Mouse (Mus musculus) spleen, postnatal 10 days (tissue): ENCODE measurements around the gene Insm1.

Experiments
- DNase-seq, 2 experiments: peaks; one replicate each; pipeline ENCODE4 v3.0.0; 2021 to 2022; ENCODE audit warnings: low spot score in 2 of 2

The Insm1 gene

GRCm38 (mm10) chr2:146221076-146221928 is at the start of gene Insm1:
Gene Insm1, plus strand, starts transcription at chr2:146221921.
- peak; percentile 9 to 48 for DNase-seq

DNA sequence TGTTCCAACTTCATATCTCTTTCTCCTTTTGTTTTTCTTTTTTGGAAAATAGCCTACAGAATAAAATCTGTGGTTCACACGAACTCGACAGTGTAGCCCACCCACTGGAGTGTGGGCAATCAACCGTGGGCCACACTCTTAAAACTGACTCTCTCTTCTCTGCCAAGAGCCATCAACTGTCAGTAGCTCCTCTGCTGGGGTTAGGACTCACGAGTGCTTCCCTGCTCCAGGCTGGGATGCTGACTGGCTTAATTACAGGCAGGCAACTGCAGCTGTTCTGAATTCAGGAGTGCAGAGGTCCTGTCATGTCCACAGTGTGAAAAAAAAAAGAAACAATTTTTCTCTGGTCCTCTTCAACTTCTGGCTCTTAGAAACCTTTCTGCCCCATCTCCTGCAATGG is 49.6 kb upstream of the Insm1 start:
- DNase-seq = no peak

DNA sequence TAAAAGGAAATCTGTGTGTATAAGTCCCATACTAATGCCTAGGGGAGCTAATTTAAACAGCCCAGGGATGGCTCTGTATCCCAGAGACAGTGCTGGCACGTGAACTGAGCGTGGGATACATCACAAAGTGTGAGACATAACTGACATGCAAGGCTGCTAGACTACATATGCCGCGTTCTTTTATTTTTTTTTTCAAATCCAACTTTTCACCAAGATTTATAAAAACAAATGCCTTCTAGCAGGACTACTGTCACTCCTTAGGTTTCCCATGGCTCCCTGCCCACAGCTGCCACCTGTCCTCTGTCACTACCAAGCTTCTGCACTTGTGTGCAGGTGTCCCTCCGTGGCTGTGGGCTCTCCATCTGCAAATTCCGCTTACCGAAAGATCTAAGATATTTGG is 47.5 kb upstream of the Insm1 start:
- DNase-seq = no peak

DNA sequence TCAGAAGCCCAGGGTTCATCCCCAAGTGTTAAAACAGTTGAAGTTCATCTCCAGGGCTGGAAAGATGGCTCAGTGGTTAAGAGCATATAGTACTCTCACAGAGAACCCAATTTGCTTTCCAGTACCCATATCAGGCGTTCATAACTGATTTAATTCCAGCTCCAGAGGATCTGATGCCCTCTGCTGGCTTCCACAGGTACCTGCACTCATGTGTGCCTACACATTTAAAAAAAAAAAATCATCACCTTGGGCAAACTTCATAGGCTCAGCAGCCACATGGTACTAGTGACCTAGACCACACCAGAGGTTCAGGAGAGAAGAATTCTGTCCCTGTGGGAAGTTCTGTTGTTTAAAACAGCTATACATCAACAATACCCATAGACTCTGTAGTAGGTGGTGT is 43.0 kb upstream of the Insm1 start:
- no peak for DNase-seq

DNA sequence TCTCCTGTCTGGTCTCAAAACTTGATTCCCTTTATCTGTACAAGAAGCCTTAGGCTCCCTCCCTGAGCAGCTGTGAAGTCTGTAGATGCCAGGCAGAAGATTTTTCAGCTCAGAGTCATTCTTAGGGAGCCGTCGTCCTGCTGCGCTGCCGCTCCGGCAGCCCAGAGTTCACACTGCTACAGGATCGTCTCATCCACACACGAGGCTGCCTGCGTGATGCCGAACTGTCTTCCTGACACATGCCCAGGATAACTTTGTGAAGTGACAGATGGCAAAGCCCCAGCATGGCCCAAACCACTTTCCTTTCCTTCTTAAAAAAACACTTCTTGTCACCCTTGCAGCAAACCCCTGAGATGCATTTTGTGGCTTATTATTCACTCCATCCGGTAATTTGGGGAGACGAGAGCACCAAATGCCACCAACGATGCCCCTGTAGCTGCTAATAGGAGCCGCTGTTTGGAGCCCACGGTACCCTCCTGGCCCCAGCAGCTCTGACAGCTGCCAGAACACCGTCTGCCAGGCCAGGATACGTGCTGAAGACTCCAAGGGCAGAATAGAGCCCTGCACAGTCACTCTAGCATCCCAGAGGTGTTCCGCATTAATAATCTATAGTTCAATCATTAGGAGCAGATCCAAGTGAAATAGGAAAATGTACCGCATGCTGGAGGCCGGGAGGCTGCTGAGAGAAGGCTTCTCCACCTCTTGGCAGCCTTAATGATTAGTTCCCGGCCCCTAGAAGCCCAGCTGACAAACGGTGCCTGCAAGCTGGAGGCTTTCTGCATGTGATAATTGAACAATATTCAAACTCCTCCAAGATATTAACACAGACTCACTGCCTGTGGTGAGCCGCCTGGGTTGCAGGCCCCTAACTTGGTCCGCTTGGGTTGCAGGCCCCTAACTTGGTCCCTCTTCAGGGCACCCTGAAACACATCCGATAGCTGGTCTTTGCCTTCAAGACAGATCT is 37.6 kb upstream of the Insm1 start:
- DNase-seq = no peak

GRCm38 (mm10) chr2:146196126-146196525 is 25.6 kb upstream of the Insm1 start:
- no peak for DNase-seq

DNA sequence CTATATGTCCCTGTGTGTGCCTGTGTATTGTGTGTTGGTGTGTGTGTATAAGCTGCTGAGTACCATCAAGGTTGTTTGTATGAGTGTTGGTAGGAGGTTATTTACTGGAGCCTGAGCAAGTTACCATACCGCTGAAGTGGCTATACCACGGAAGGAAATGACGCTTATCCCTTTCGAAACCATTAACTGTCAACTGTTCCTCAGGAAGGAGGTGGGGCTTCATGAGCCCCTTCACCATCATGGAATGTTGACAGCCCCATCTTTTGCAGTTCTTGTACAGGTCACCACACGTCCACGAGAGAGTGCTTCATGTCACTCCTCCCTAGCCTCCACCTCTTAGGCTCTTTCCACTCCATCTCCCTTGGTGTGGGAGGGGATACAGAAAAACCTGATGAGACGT is 23.8 kb upstream of the Insm1 start:
- DNase-seq = no peak

GRCm38 (mm10) chr2:146210968-146211367 is 10.8 kb upstream of the Insm1 start:
- no peak for DNase-seq

- DNase-seq = peak in 1 of 2 experiments; percentile 32
Observed at GRCm38 (mm10) chr2:146214715-146215114, 7.0 kb upstream of the Insm1 start.

GRCm38 (mm10) chr2:146216111-146217064 is 5.3 kb upstream of the Insm1 start:
- DNase-seq = no peak

DNA sequence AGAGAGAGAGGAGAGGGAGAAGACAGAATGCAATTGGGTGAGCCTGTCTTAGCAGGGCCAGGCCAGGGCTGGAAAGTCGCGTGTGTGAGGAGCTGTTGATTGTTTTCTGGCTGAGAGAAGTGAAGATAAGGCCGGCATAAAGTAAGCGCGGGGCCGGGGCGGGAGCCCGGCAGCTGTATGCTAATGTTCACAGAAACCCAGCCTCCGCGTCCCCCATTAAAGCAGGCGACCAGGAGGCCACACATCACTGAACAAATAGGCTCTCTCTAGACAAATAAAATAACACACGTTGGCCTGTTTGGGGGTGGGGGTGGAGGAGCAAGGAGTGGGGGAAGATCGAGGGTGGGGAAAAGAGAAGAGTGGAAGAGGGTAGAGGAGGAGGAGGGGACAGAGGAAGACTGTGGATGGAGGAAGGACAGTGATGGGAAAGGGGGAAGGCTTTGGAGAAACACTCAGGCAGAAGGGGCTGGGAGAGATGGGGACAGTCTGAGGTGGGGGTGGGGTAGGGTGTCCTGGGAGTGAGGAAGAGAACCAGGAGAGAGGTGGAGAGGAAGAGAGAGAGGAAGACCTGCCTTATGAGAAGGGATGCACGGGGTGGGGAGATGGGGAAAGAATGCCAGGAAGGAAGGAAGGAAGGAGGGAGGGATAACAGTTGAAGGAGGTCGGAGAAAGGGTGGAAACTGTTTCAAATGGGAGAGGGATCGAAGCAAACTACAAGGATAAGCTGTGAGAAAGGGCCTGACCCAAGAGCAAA is 4.3 kb upstream of the Insm1 start:
- DNase-seq = no peak

GRCm38 (mm10) chr2:146218161-146218691 is 3.5 kb upstream of the Insm1 start:
- no peak for DNase-seq

- no peak for DNase-seq
Observed at GRCm38 (mm10) chr2:146218881-146219535, 2.7 kb upstream of the Insm1 start.

DNA sequence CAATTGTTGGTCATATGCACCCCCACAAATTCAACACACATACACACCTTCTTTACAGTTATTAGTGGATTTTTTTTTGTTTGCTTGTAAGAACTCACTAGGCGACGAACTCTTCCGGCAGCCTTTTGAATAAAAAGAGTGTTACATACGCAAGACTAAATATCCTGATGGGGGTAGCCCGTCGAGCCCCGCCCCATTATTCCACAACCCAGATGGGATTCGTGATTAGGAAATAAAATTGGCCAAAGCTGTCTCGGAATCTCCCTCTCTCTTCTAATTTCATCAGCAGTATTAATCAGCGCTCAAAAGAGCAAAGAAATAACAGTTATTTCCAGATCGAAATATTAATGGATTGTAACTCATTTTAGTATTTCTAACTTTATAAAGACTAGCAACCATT is 1.9 kb upstream of the Insm1 start:
- no peak for DNase-seq

GRCm38 (mm10) chr2:146220591-146221075 is 1.1 kb upstream of the Insm1 start:
- DNase-seq = peak in 1 of 2 experiments; percentile 18

DNA sequence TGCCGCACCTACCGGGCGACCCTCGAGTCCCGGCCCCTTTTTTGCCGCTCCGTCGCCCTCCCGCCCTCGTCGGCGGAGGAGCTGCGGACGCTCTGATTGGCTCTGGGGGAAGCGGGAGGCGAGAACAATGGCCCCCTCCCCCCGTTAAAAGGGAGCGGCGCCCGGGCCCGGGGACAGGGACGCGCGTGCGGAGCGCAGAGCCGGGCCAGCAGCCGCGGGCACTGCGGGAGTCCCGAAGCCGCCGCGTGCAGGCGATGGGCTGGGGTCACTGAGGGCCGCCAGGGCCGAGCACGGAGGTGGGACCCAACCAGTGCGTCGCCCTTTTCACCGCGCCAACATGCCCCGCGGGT is 183 bp downstream of the Insm1 start:
- peak; percentile 12 to 17 for DNase-seq

DNA sequence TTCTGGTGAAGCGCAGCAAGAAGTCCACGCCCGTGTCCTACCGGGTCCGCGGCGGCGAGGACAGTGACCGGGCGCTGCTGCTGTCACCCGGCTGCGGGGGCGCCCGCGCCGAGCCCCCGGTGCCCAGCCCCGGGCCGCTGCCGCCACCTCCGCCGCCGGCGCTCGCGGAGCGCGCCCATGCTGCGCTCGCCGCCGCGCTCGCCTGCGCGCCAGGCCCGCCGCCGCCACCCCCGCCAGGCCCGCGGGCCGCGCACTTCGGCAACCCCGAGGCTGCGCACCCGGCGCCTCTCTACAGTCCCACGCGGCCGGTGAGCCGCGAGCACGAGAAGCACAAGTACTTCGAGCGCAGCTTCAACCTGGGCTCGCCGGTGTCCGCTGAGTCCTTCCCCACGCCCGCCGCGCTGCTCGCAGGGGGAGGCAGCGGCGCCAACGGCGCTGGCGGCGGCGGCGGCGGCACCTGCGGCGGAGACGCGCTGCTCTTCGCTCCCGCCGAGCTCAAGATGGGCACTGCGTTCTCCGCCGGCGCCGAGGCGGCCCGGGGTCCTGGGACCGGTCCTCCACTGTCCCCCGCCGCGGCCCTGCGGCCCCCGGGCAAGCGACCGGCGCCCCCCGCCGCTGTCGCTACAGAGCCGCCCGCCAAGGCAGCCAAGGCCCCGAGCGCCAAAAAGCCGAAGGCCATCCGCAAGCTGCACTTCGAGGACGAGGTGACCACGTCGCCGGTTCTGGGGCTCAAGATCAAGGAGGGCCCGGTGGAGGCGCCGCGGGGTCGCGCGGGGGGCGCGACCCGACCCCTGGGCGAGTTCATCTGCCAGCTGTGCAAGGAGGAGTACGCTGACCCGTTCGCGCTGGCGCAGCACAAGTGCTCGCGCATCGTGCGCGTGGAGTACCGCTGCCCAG is 806 bp downstream of the Insm1 start:
- DNase-seq = peak; percentile 21 to 22

DNA sequence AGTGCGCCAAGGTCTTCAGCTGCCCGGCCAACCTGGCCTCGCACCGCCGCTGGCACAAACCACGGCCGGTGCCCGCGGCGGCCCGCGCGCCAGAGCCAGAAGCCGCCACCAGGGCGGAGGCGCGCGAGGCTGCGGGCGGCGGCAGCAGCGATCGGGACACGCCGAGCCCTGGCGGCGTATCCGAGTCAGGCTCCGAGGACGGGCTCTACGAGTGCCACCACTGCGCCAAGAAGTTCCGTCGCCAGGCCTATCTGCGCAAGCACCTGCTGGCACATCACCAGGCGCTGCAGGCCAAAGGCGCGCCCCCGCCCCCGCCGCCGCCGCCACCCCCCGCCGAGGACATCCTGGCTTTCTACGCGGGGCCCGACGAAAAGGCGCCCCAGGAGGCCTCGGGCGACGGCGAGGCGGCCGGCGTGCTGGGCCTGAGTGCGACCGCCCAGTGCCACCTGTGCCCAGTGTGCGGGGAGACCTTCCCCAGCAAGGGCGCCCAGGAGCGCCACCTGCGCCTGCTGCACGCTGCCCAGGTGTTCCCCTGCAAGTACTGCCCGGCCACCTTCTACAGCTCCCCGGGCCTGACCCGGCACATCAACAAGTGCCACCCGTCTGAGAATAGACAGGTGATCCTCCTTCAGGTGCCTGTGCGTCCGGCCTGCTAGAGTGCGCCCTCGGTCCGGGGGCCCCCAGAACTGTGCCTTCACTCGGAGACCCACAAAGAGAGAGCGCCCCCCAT is 1.6 kb downstream of the Insm1 start:
- peak in 1 of 2 experiments; percentile 20 for DNase-seq
